Mouse (Mus musculus) lung, embryonic 15.5 days (tissue): Measurements from ENCODE around the gene Scg3. TPM values are rescaled to one million over a fixed set of nuclear protein-coding genes. Genes with fewer than 3 reads are reported as not detected.
"Not testable (repeated sequence)": the region's sequence is repeated elsewhere in the genome, so short reads cannot be mapped to it uniquely, and the experiment has no call there.

Source experiments
- ATAC-seq: fragments of 200-750 bp; cut with Nextera tagmentation; 2 replicates; pipeline ENCODE4 v1.8.0; 2017; ENCODE audit warnings: moderate number of reproducible peaks, borderline replicate concordance; ENCODE audit not compliant: low FRiP score, low TSS enrichment; ENCODE audit errors: extremely low read depth
- H3K27ac ChIP-seq: fragments of 300-500 bp; sonication (generic); 2 replicates; pipeline ENCODE4 v1.5.1; 2015; ENCODE audit warnings: moderate library complexity, mild to moderate bottlenecking, inconsistent platforms
- H3K27me3 ChIP-seq: fragments of 300-500 bp; sonication (generic); 2 replicates; pipeline ENCODE4 v1.6.1; 2015; ENCODE audit warnings: inconsistent platforms
- H3K36me3 ChIP-seq: fragments of 300-500 bp; sonication (generic); 2 replicates; pipeline ENCODE4 v1.6.1; 2015; ENCODE audit warnings: inconsistent platforms
- H3K4me1 ChIP-seq: fragments of 300-500 bp; sonication (generic); 2 replicates; pipeline ENCODE4 v1.6.1; 2015; ENCODE audit warnings: inconsistent platforms
- H3K4me2 ChIP-seq: fragments of 300-500 bp; sonication (generic); 2 replicates; pipeline ENCODE4 v1.6.1; 2015; ENCODE audit warnings: inconsistent platforms, mild to moderate bottlenecking, moderate library complexity
- H3K4me3 ChIP-seq: fragments of 300-500 bp; sonication (generic); 2 replicates; pipeline ENCODE4 v1.5.1; 2015; ENCODE audit warnings: mild to moderate bottlenecking, inconsistent platforms
- H3K9ac ChIP-seq: fragments of 300-500 bp; sonication (generic); 2 replicates; pipeline ENCODE4 v1.6.1; 2015; ENCODE audit warnings: inconsistent platforms
- H3K9me3 ChIP-seq: fragments of 300-500 bp; sonication (generic); 2 replicates; pipeline ENCODE4 v1.6.1; 2016; ENCODE audit warnings: inconsistent platforms
- WGBS: fragments of 180-500 bp; shearing (Covaris S2); methylation state at CpG from one replicate; pipeline ENCODE4 v1.1.7; 2015; 5-methylcytosine and 5-hydroxymethylcytosine counted together
- polyA plus RNA-seq: library from polyadenylated mRNA; unstranded; fragments of >200 nt; fragmentation: Nextera tagmentation; extraction: Ambion mirVana; gene quantifications from 2 replicates; pipeline ENCODE4 v1.2.1, GENCODE M21; 2015

Scg3 gene
- polyA plus RNA-seq, 1 experiment from 2014 or later = 1.6 TPM

- H3K4me1 ChIP-seq = peaks cover 10% of the 10 kb centered on the region
- 14% methylated on average over 18 of the region's 18 CpGs for WGBS
- H3K4me2 ChIP-seq = peak overlapping the region; percentile 95
- ATAC-seq = no peak
- H3K9ac ChIP-seq = peak overlapping the region; percentile 82
- H3K27ac ChIP-seq = peak overlapping the region; percentile 16; the same call in 1 of the 2 replicates
- no peaks in the 10 kb centered on the region; the same call in 1 of the 2 replicates for H3K27me3 ChIP-seq
- H3K9me3 ChIP-seq = no peaks in the 10 kb centered on the region
- no peaks in the 10 kb centered on the region for H3K36me3 ChIP-seq
- H3K4me3 ChIP-seq = peak overlapping the region; percentile 87
Observed at GRCm38 (mm10) chr9:75624983-75625555, 58.8 kb downstream of the Scg3 start.

DNA sequence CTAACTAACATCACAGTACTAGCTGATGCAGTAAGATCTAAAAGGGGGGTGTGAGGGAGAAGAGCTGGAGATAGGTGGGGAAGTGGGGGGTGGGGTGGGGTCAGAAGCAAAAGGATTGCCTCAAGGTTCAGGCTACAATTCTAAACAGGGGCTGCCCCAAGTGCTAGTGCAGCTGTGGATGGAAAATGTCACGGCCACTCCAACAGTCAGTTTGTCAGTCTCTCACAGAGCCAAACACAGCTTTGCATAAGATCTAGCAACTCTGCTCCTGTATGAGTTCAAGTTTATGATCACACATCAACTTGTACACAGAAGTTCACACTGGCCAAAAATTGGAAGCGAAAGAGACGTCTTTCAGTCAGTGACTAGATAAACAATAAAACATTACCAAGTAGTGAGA is 62.4 kb downstream of the Scg3 start:
- Histone ChIP-seq H3K4me3 (no peak overlapping the region), H3K4me1 (peaks cover 4% of the 10 kb centered on the region), H3K4me2 (no peak overlapping the region), H3K9me3 (no peaks in the 10 kb centered on the region), H3K27me3 (no peaks in the 10 kb centered on the region; the same call in 1 of the 2 replicates), H3K27ac (no peak overlapping the region), H3K9ac (no peak overlapping the region), H3K36me3 (no peaks in the 10 kb centered on the region)
- 43% methylated on average over 3 of the region's 3 CpGs for WGBS
- ATAC-seq = no peak

DNA sequence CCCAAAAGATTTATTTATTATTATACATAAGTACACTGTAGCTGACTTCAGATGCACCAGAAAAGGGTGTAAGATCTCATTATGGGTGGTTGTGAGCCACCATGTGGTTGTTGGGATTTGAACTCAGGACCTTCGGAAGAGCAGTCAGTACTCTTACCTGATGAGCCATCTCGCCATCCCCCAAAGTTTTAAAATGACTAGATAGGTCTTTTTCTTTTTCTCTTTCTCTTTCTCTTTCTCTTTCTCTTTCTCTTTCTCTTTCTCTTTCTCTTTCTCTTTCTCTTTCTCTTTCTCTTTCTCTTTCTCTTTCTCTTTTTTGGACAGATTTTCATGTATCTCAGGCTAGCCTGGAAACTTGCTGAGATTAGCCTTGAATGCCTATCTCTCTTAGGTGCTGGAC is 64.1 kb downstream of the Scg3 start:
- not testable (repeated sequence) for H3K4me1 ChIP-seq, H3K9me3 ChIP-seq, H3K27me3 ChIP-seq, H3K4me3 ChIP-seq, H3K9ac ChIP-seq, ATAC-seq, H3K27ac ChIP-seq, H3K4me2 ChIP-seq, H3K36me3 ChIP-seq
- WGBS = 88% methylated on average over 2 of the region's 2 CpGs

GRCm38 (mm10) chr9:75618836-75619400 is 64.9 kb downstream of the Scg3 start:
- no peak overlapping the region for H3K27ac ChIP-seq
- no peak overlapping the region for H3K4me2 ChIP-seq
- H3K4me1 ChIP-seq = no peaks in the 10 kb centered on the region
- no peak overlapping the region for H3K4me3 ChIP-seq
- no peaks in the 10 kb centered on the region; the same call in 1 of the 2 replicates for H3K27me3 ChIP-seq
- no peaks in the 10 kb centered on the region for H3K9me3 ChIP-seq
- no peak overlapping the region for H3K9ac ChIP-seq
- 0 out of 2 replicates have a peak, but pooled peaks have one; percentile 19 for ATAC-seq
- no peaks in the 10 kb centered on the region for H3K36me3 ChIP-seq
- 80% methylated on average over 6 of the region's 6 CpGs for WGBS

DNA sequence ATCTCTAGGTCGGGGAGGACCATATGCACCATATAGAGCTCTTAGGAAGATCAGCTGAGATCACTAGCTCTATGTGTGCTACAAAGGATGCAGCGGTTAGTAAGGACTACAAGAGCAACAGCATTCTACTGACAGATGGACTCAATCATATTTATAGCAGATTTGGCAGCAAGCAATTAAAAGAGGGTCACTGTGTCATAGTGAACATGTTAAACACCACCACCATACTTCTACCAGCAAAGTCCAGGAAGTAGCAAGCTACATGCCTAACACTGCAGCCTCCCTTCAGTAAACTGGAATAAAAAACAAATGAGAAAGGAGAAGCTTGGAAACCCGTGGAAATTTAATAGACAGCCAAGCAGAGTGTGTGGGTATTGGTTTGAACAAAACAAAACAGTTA is 67.3 kb downstream of the Scg3 start:
- no peak overlapping the region for H3K27ac ChIP-seq
- no peak for ATAC-seq
- no peaks in the 10 kb centered on the region for H3K4me1 ChIP-seq
- peaks cover 4% of the 10 kb centered on the region; the same call in 1 of the 2 replicates for H3K27me3 ChIP-seq
- WGBS = 56% methylated on average over 3 of the region's 3 CpGs
- H3K9me3 ChIP-seq = no peaks in the 10 kb centered on the region
- no peak overlapping the region for H3K4me3 ChIP-seq
- no peak overlapping the region for H3K4me2 ChIP-seq
- no peaks in the 10 kb centered on the region for H3K36me3 ChIP-seq
- no peak overlapping the region for H3K9ac ChIP-seq

GRCm38 (mm10) chr9:75610571-75611493 is 73.0 kb downstream of the Scg3 start, which contains the start of gene Tmod2:
Gene Tmod2, minus strand, starts transcription at chr9:75611325.
- Histone ChIP-seq H3K4me2 (peak within 1 kb of the TSS; percentile 99), H3K9me3 (no peaks in the 10 kb centered on the region), H3K27ac (no peak within 1 kb of the TSS), H3K4me3 (peak within 1 kb of the TSS; percentile 58), H3K4me1 (no peaks in the 10 kb centered on the region), H3K9ac (peak within 1 kb of the TSS; percentile 55), H3K36me3 (no peaks in the 10 kb centered on the region), H3K27me3 (peaks cover 25% of the 10 kb centered on the region; the same call in 1 of the 2 replicates)
- ATAC-seq = peak; percentile 87
- 2% methylated on average over 74 of the region's 74 CpGs for WGBS

GRCm38 (mm10) chr9:75609965-75610364 is 73.9 kb downstream of the Scg3 start:
- peaks cover 25% of the 10 kb centered on the region; the same call in 1 of the 2 replicates for H3K27me3 ChIP-seq
- no peaks in the 10 kb centered on the region for H3K9me3 ChIP-seq
- WGBS = 20% methylated on average over 16 of the region's 16 CpGs
- H3K27ac ChIP-seq = no peak overlapping the region
- peak overlapping the region; percentile 58 for H3K4me3 ChIP-seq
- H3K9ac ChIP-seq = no peak overlapping the region
- ATAC-seq = no peak
- H3K36me3 ChIP-seq = no peaks in the 10 kb centered on the region
- peak overlapping the region; percentile 99 for H3K4me2 ChIP-seq
- H3K4me1 ChIP-seq = no peaks in the 10 kb centered on the region

GRCm38 (mm10) chr9:75609505-75609904 is 74.4 kb downstream of the Scg3 start:
- Histone ChIP-seq H3K9ac (no peak overlapping the region), H3K4me3 (no peak overlapping the region), H3K4me1 (no peaks in the 10 kb centered on the region), H3K27ac (no peak overlapping the region), H3K27me3 (peaks cover 25% of the 10 kb centered on the region; the same call in 1 of the 2 replicates), H3K36me3 (no peaks in the 10 kb centered on the region), H3K9me3 (no peaks in the 10 kb centered on the region), H3K4me2 (no peak overlapping the region)
- no peak for ATAC-seq
- WGBS = 65% methylated on average over 1 of the region's 1 CpGs

- no peak for ATAC-seq
- Histone ChIP-seq H3K9ac (no peak overlapping the region), H3K4me3 (no peak overlapping the region), H3K36me3 (no peaks in the 10 kb centered on the region), H3K27me3 (peaks cover 25% of the 10 kb centered on the region; the same call in 1 of the 2 replicates), H3K9me3 (no peaks in the 10 kb centered on the region), H3K4me2 (no peak overlapping the region), H3K4me1 (no peaks in the 10 kb centered on the region), H3K27ac (no peak overlapping the region)
- 88% methylated on average over 4 of the region's 4 CpGs for WGBS
Observed at GRCm38 (mm10) chr9:75607496-75607895, 76.4 kb downstream of the Scg3 start.

GRCm38 (mm10) chr9:75601510-75601909 is 82.3 kb downstream of the Scg3 start:
- peak overlapping the region; percentile 26; the same call in 1 of the 2 replicates for H3K4me2 ChIP-seq
- no peak overlapping the region for H3K9ac ChIP-seq
- H3K4me3 ChIP-seq = 0 out of 2 replicates have a peak overlapping the region, but pooled peaks have one; percentile 4
- no peak overlapping the region for H3K27ac ChIP-seq
- no peaks in the 10 kb centered on the region for H3K36me3 ChIP-seq
- no peak for ATAC-seq
- no peaks in the 10 kb centered on the region for H3K9me3 ChIP-seq
- WGBS = 17% methylated on average over 12 of the region's 12 CpGs
- H3K27me3 ChIP-seq = no peaks in the 10 kb centered on the region
- peaks cover 27% of the 10 kb centered on the region for H3K4me1 ChIP-seq

- H3K9ac ChIP-seq = no peak overlapping the region
Observed at GRCm38 (mm10) chr9:75600166-75600934, 83.5 kb downstream of the Scg3 start.

More at GRCm38 (mm10) chr9:75600166-75600934, 83.5 kb downstream of the Scg3 start:
- WGBS = 55% methylated on average over 7 of the region's 7 CpGs
- ATAC-seq = 0 out of 2 replicates have a peak, but pooled peaks have one; percentile 25
- Histone ChIP-seq H3K27me3 (no peaks in the 10 kb centered on the region), H3K27ac (no peak overlapping the region; the same call in 1 of the 2 replicates), H3K4me1 (peaks cover 27% of the 10 kb centered on the region), H3K9me3 (no peaks in the 10 kb centered on the region), H3K36me3 (no peaks in the 10 kb centered on the region), H3K4me3 (no peak overlapping the region), H3K4me2 (no peak overlapping the region)
